Mouse (Mus musculus): ENCODE results near the gene Gm28048. TPM values are rescaled to one million over a fixed set of nuclear protein-coding genes. Genes with fewer than 3 reads are reported as not detected.

Gm28048 gene
- polyA plus RNA-seq, 1 experiment from 2014 or later: 6.7 TPM

GRCm38 (mm10) chr11:22965503-22965902 lies 16.4 kb downstream of the Gm28048 start:
- 82% methylated on average over 4 of the region's 4 CpGs for WGBS
- H3K27ac ChIP-seq (replicated peaks): no peak overlapping the region
- peaks cover 6% of the 10 kb centered on the region; the same call in 1 of the 2 replicates for H3K36me3 ChIP-seq
- H3K9ac ChIP-seq: no peak overlapping the region
- peaks cover 18% of the 10 kb centered on the region for H3K9me3 ChIP-seq
- ATAC-seq (ENCODE audit: low read depth): no peak
- no peaks in the 10 kb centered on the region for H3K27me3 ChIP-seq
- H3K4me2 ChIP-seq: no peak overlapping the region
- no peaks in the 10 kb centered on the region for H3K4me1 ChIP-seq (replicated peaks)
- no peak overlapping the region for H3K4me3 ChIP-seq

DNA sequence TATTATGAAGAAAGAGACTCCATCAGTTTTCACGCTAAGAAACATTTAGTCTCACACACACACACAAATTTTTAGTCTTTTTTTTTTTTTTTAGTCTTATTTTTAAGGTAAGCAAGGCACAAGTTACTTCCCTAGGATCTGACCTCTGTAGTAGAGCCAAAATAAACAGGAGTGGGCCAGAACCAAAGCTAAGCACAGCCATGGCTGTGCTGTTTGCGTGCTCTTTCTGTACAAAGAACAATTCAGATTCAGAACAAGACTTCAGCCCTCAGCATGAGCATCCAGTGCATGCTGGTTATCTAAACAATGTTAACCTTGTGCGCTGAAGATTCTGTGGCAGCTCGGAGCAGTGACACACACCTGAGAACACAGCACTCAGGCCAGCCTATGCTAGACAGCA lies 17.5 kb downstream of the Gm28048 start:
- Histone ChIP-seq H3K36me3 (peaks cover 6% of the 10 kb centered on the region; the same call in 1 of the 2 replicates), H3K4me1 (replicated peaks) (no peaks in the 10 kb centered on the region), H3K4me2 (no peak overlapping the region), H3K27ac (replicated peaks) (no peak overlapping the region), H3K4me3 (no peak overlapping the region), H3K9ac (no peak overlapping the region), H3K9me3 (peaks cover 15% of the 10 kb centered on the region), H3K27me3 (no peaks in the 10 kb centered on the region)
- WGBS: 75% methylated on average over 4 of the region's 4 CpGs
- no peak for ATAC-seq (ENCODE audit: low read depth)

GRCm38 (mm10) chr11:22962101-22962500 lies 19.8 kb downstream of the Gm28048 start:
- H3K9me3 ChIP-seq: peaks cover 4% of the 10 kb centered on the region; the same call in 1 of the 2 replicates
- H3K4me2 ChIP-seq: no peak overlapping the region
- no peak overlapping the region for H3K9ac ChIP-seq
- H3K4me3 ChIP-seq: no peak overlapping the region
- peaks cover 6% of the 10 kb centered on the region; the same call in 1 of the 2 replicates for H3K36me3 ChIP-seq
- H3K4me1 ChIP-seq (replicated peaks): no peaks in the 10 kb centered on the region
- ATAC-seq (ENCODE audit: low read depth): no peak
- 92% methylated on average over 1 of the region's 1 CpGs for WGBS
- H3K27me3 ChIP-seq: no peaks in the 10 kb centered on the region
- H3K27ac ChIP-seq (replicated peaks): no peak overlapping the region

GRCm38 (mm10) chr11:22957791-22958374 lies 24.0 kb downstream of the Gm28048 start:
- Histone ChIP-seq H3K9me3 (no peaks in the 10 kb centered on the region), H3K27ac (replicated peaks) (no peak overlapping the region), H3K36me3 (peaks cover 7% of the 10 kb centered on the region; the same call in 1 of the 2 replicates), H3K4me2 (no peak overlapping the region), H3K27me3 (no peaks in the 10 kb centered on the region), H3K9ac (no peak overlapping the region), H3K4me3 (no peak overlapping the region), H3K4me1 (replicated peaks) (no peaks in the 10 kb centered on the region)
- no peak for ATAC-seq (ENCODE audit: low read depth)
- WGBS: 93% methylated on average over 4 of the region's 4 CpGs

GRCm38 (mm10) chr11:22956830-22957229 lies 25.1 kb downstream of the Gm28048 start:
- no peaks in the 10 kb centered on the region for H3K9me3 ChIP-seq
- no peak overlapping the region for H3K4me2 ChIP-seq
- H3K9ac ChIP-seq: no peak overlapping the region
- peak; percentile 40; the same call in 1 of the 2 replicates for ATAC-seq (ENCODE audit: low read depth)
- H3K27me3 ChIP-seq: no peaks in the 10 kb centered on the region
- WGBS: 74% methylated on average over 4 of the region's 4 CpGs
- H3K27ac ChIP-seq (replicated peaks): no peak overlapping the region
- H3K4me3 ChIP-seq: no peak overlapping the region
- peaks cover 7% of the 10 kb centered on the region; the same call in 1 of the 2 replicates for H3K36me3 ChIP-seq
- H3K4me1 ChIP-seq (replicated peaks): no peaks in the 10 kb centered on the region

GRCm38 (mm10) chr11:22956346-22956745 lies 25.5 kb downstream of the Gm28048 start:
- Histone ChIP-seq H3K27me3 (no peaks in the 10 kb centered on the region), H3K4me2 (no peak overlapping the region), H3K36me3 (peaks cover 7% of the 10 kb centered on the region; the same call in 1 of the 2 replicates), H3K27ac (replicated peaks) (no peak overlapping the region), H3K4me1 (replicated peaks) (no peaks in the 10 kb centered on the region), H3K9me3 (no peaks in the 10 kb centered on the region), H3K4me3 (no peak overlapping the region), H3K9ac (no peak overlapping the region)
- WGBS: 97% methylated on average over 6 of the region's 6 CpGs
- no peak for ATAC-seq (ENCODE audit: low read depth)

- Histone ChIP-seq H3K27me3 (no peaks in the 10 kb centered on the region), H3K36me3 (peaks cover 7% of the 10 kb centered on the region; the same call in 1 of the 2 replicates), H3K4me2 (no peak overlapping the region), H3K9ac (no peak overlapping the region), H3K27ac (replicated peaks) (no peak overlapping the region), H3K4me3 (no peak overlapping the region), H3K4me1 (replicated peaks) (no peaks in the 10 kb centered on the region), H3K9me3 (no peaks in the 10 kb centered on the region)
- 94% methylated on average over 7 of the region's 7 CpGs for WGBS
- ATAC-seq (ENCODE audit: low read depth): no peak
Observed at GRCm38 (mm10) chr11:22952668-22953067, 29.2 kb downstream of the Gm28048 start.

DNA sequence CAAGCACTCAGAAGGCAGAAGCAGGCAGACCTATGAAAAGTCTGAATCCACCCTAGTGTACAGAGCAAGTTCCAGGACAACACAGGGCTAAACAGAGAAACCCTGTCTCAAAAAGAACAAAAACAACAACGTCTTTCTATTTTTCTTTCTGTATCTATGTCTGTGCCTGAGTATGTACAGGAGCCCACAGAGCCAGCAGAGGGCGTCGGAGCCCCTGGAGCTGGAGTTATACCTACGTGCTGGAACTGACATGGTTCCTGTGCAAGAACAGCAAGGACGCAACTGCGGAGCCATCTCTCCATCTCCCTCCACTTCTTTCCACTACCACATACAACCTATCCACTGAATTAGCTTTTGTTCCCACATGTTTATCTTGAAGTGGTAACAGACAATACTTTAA lies 31.8 kb downstream of the Gm28048 start:
- 93% methylated on average over 6 of the region's 6 CpGs for WGBS
- Histone ChIP-seq H3K36me3 (peaks cover 7% of the 10 kb centered on the region; the same call in 1 of the 2 replicates), H3K27me3 (no peaks in the 10 kb centered on the region), H3K9ac (no peak overlapping the region), H3K4me2 (no peak overlapping the region), H3K4me3 (no peak overlapping the region), H3K4me1 (replicated peaks) (no peaks in the 10 kb centered on the region), H3K9me3 (no peaks in the 10 kb centered on the region), H3K27ac (replicated peaks) (no peak overlapping the region)
- ATAC-seq (ENCODE audit: low read depth): no peak

DNA sequence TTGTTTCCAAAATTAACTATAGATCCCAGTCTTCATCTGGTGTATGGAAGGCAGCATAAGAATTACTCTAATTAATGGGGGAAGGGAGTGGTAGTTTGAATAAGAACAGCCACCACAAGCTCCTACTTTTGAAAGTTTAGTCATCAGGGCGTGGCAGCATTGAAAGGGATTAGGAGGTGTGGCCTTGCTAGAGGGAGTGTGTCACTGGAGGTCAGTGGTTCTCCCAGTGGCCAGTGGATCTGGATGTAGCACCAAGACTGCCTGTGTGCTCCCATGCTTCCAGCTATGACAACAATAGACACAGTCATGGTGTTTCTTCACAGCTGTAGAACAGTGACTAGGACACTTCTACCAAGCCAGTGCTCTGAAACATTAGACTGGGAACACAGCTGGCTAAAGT lies 32.8 kb downstream of the Gm28048 start:
- Histone ChIP-seq H3K9me3 (no peaks in the 10 kb centered on the region), H3K27me3 (no peaks in the 10 kb centered on the region), H3K4me1 (replicated peaks) (no peaks in the 10 kb centered on the region), H3K4me3 (no peak overlapping the region), H3K4me2 (no peak overlapping the region), H3K9ac (no peak overlapping the region), H3K36me3 (0 out of 2 replicates have a peak, but pooled peaks cover 2% of the 10 kb centered on the region), H3K27ac (replicated peaks) (no peak overlapping the region)
- WGBS: 79% methylated on average over 1 of the region's 1 CpGs
- no peak for ATAC-seq (ENCODE audit: low read depth)

- Histone ChIP-seq H3K27ac (replicated peaks) (no peak overlapping the region), H3K36me3 (no peaks in the 10 kb centered on the region), H3K27me3 (no peaks in the 10 kb centered on the region), H3K9ac (no peak overlapping the region), H3K9me3 (no peaks in the 10 kb centered on the region), H3K4me3 (no peak overlapping the region), H3K4me1 (replicated peaks) (no peaks in the 10 kb centered on the region), H3K4me2 (no peak overlapping the region)
- WGBS: 90% methylated on average over 2 of the region's 2 CpGs
- no peak for ATAC-seq (ENCODE audit: low read depth)
Observed at GRCm38 (mm10) chr11:22938983-22939382, 42.9 kb downstream of the Gm28048 start.

DNA sequence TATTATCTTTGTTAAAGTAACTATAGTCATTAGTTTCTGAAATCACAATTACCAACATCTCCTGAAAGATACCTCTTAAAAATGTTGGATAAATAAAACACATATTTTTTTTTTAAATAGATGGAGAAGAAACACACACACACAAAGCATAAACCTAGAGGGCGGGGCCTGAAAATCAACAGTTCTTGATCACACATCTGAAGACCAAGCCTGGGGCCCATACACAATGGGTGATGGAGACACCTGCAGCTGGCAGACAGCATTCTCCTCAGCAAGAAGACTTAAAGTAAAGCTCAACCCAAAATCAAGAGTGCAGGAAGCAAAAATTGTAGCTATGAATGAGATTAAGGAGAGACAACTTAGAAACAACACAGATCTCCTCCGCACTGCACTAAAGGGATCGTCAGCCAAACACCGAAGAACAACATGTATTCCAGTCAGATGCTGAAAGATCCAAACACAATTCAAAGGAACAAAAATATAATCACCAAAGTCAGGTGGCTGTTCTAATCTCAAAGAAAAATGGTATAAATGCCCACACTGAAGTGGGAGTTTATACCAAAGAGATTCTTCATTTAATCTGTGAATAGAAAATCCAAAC lies 44.1 kb downstream of the Gm28048 start:
- WGBS: 93% methylated on average over 4 of the region's 4 CpGs

GRCm38 (mm10) chr11:22936446-22937125 lies 45.3 kb downstream of the Gm28048 start:
- H3K4me1 ChIP-seq (replicated peaks): no peaks in the 10 kb centered on the region
- 55% methylated on average over 5 of the region's 5 CpGs for WGBS
- no peak overlapping the region for H3K9ac ChIP-seq
- no peaks in the 10 kb centered on the region for H3K36me3 ChIP-seq
- no peak overlapping the region for H3K4me3 ChIP-seq
- no peaks in the 10 kb centered on the region for H3K9me3 ChIP-seq
- H3K4me2 ChIP-seq: no peak overlapping the region
- no peaks in the 10 kb centered on the region for H3K27me3 ChIP-seq
- no peak for ATAC-seq (ENCODE audit: low read depth)
- H3K27ac ChIP-seq (replicated peaks): no peak overlapping the region

More for the DNA sequence above, 44.1 kb downstream of the Gm28048 start:
- Histone ChIP-seq H3K9ac (no peak overlapping the region), H3K27me3 (no peaks in the 10 kb centered on the region), H3K27ac (replicated peaks) (no peak overlapping the region), H3K4me1 (replicated peaks) (no peaks in the 10 kb centered on the region), H3K9me3 (no peaks in the 10 kb centered on the region), H3K4me3 (no peak overlapping the region), H3K4me2 (no peak overlapping the region), H3K36me3 (no peaks in the 10 kb centered on the region)
- no peak for ATAC-seq (ENCODE audit: low read depth)
